Mouse (Mus musculus) kidney, embryonic 15.5 days (tissue): ENCODE data around the gene Mlxipl. TPM values are rescaled to one million over a fixed set of nuclear protein-coding genes. Genes with fewer than 3 reads are reported as not detected.
"Not testable (repeated sequence)": the region's sequence is repeated elsewhere in the genome, so short reads cannot be mapped to it uniquely, and the experiment has no call there.

Source experiments
- ATAC-seq: fragments of 200-750 bp; cut with Nextera tagmentation; replicated peaks from 2 replicates; pipeline ENCODE4 v1.8.0; 2017; ENCODE audit warnings: moderate TSS enrichment; ENCODE audit not compliant: low FRiP score
- H3K27ac ChIP-seq: fragments of 300-500 bp; sonication (generic); 2 replicates; pipeline ENCODE4 v1.5.1; 2015; ENCODE audit warnings: mild to moderate bottlenecking, inconsistent platforms
- H3K27me3 ChIP-seq: fragments of 300-500 bp; sonication (generic); 2 replicates; pipeline ENCODE4 v1.6.1; 2015; ENCODE audit warnings: inconsistent platforms
- H3K36me3 ChIP-seq: fragments of 300-500 bp; sonication (generic); 2 replicates; pipeline ENCODE4 v1.6.1; 2015; ENCODE audit warnings: inconsistent platforms
- H3K4me1 ChIP-seq: fragments of 300-500 bp; sonication (generic); 2 replicates; pipeline ENCODE4 v1.6.1; 2015; ENCODE audit warnings: inconsistent platforms
- H3K4me2 ChIP-seq: fragments of 300-500 bp; sonication (generic); 2 replicates; pipeline ENCODE4 v1.6.1; 2015; ENCODE audit warnings: moderate library complexity, mild to moderate bottlenecking, inconsistent platforms
- H3K4me3 ChIP-seq: fragments of 300-500 bp; sonication (generic); replicated peaks from 2 replicates; pipeline ENCODE4 v1.5.1; 2015; ENCODE audit warnings: mild to moderate bottlenecking, inconsistent platforms
- H3K9ac ChIP-seq: fragments of 300-500 bp; sonication (generic); 2 replicates; pipeline ENCODE4 v1.6.1; 2015; ENCODE audit warnings: mild to moderate bottlenecking, inconsistent platforms
- H3K9me3 ChIP-seq: fragments of 300-500 bp; sonication (generic); replicated peaks from 2 replicates; pipeline ENCODE4 v1.6.1; 2016; ENCODE audit warnings: inconsistent platforms
- WGBS: fragments of 180-500 bp; shearing (Covaris S2); methylation state at CpG from one replicate; pipeline ENCODE4 v1.1.7; 2015; ENCODE audit warnings: mixed read lengths; 5-methylcytosine and 5-hydroxymethylcytosine counted together
- polyA plus RNA-seq: library from polyadenylated mRNA; unstranded; fragments of >200 nt; fragmentation: Nextera tagmentation; extraction: Ambion mirVana; gene quantifications from 2 replicates; pipeline ENCODE4 v1.2.1, GENCODE M21; 2015

Mlxipl gene
- polyA plus RNA-seq = 7.3 and 7.4 TPM in 2 replicates

DNA sequence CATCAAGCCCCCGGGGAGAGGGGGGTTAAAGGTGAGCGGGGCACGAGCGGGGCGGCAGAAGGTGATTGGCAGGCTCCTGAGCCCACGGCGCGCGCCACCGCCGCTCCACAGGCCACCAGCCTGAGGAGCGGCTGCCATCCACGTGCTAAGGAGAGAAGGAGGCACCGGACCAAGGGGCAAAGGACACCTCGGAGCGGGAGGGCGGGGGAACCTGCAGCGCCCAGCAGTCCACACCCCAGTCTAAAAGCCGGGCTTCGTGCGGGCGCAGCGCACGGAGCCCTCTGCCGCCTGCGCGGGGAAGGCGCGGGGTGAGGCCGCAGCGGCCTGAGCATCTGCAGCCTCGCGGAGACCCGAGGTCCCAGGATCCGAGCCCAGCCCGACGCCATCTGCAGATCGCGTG lies at the start of gene Mlxipl:
Gene Mlxipl (plus strand): TSS at position 238 of the 400 bp plus-strand sequence.
- H3K9ac ChIP-seq = no peak within 1 kb of the TSS
- no peaks in the 10 kb centered on the region for H3K9me3 ChIP-seq
- peaks cover 76% of the 10 kb centered on the region for H3K27me3 ChIP-seq
- H3K4me1 ChIP-seq = peaks cover 7% of the 10 kb centered on the region; the same call in 1 of the 2 replicates
- H3K27ac ChIP-seq = no peak within 1 kb of the TSS
- WGBS = 2% methylated on average over 39 of the region's 39 CpGs
- H3K4me2 ChIP-seq = peak within 1 kb of the TSS; percentile 57
- peak within 1 kb of the TSS; percentile 26 for H3K4me3 ChIP-seq
- 0 out of 2 replicates have a peak, but pooled peaks have one; percentile 12 for ATAC-seq
- no peaks in the 10 kb centered on the region for H3K36me3 ChIP-seq

DNA sequence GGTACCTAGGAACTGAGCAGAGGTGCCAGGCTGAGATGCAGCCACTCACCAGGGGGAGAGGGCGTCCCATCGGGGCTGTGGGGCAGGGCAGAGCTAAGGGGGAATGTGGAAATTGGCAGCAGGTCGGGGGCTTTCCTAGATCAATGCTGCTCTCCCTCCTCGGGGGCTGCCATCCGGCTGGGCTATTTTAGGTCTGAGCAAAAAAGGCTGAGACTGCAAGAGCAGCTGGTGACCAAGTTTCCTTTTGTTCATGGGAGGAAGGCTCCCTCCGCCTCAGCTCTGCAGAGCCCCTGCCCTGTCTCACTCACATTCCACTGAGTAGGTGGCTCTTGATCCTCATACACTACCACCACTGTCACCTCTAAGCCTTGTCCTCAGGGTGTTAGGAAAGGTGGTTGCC lies 49.6 kb upstream of the Mlxipl start:
- Histone ChIP-seq H3K4me3 (no peak overlapping the region), H3K27ac (0 out of 2 replicates have a peak overlapping the region, but pooled peaks have one; percentile 6), H3K9me3 (no peaks in the 10 kb centered on the region), H3K4me1 (peaks cover 4% of the 10 kb centered on the region; the same call in 1 of the 2 replicates), H3K4me2 (no peak overlapping the region), H3K27me3 (no peaks in the 10 kb centered on the region), H3K36me3 (peaks cover 52% of the 10 kb centered on the region), H3K9ac (no peak overlapping the region)
- 56% methylated on average over 6 of the region's 6 CpGs for WGBS
- ATAC-seq = no peak

DNA sequence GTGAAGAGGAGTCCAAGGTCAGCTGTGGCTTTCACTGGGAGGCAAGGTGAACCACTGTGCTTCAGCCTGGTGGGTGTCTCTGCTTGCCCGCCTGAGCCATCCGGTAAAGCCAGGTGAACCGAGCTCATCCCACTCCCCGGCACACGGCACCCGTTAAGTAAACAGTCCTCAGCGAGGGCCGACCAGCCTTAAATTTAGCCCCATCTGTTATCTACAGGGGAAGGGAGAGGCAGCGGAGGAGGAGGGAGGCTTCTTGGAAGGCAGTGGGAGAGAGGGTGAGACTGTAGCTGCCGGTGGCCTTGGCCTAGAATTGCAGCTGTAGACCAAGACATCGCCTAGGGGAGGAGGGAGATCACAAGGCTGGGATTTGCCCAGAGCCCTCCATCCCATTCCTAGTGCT lies 48.9 kb upstream of the Mlxipl start:
- WGBS = 61% methylated on average over 11 of the region's 11 CpGs
- no peak for ATAC-seq
- H3K36me3 ChIP-seq = peaks cover 59% of the 10 kb centered on the region

DNA sequence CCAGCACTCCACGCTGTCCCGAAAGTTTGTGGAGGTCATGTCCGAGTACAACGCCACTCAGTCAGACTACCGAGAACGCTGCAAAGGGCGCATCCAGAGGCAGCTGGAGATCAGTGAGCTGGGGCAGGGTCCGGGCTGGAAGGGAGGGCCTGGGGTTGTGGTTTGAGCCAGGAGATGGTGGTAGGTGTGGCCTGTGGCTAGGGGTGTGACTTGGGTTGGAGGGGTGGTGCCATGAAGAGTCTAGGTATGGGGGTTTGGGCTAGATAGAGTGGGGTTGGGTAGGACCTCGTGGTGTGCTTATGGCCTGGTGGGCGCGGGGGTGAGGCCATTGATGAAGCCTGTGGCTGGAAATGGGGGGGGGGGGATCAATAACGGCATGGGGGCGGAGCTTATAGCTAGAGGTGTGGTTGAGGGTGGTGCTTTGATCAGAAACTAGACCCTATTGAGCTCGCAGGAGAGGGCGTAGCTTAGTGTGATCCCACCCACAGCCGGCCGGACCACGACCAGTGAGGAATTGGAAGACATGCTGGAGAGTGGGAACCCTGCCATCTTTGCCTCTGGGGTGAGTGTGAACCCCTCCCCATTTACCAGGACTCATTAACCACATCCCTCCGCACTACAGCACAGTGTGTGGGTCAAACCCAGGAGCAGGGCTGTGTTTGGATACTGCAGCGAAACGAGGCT lies 47.4 kb upstream of the Mlxipl start:
- 37% methylated on average over 21 of the region's 21 CpGs for WGBS
- Histone ChIP-seq H3K36me3 (peaks cover 64% of the 10 kb centered on the region), H3K9ac (no peak overlapping the region), H3K9me3 (no peaks in the 10 kb centered on the region), H3K27ac (no peak overlapping the region), H3K4me2 (peak overlapping the region; percentile 36), H3K4me1 (peaks cover 4% of the 10 kb centered on the region; the same call in 1 of the 2 replicates), H3K27me3 (no peaks in the 10 kb centered on the region), H3K4me3 (no peak overlapping the region)
- 0 out of 2 replicates have a peak, but pooled peaks have one; percentile 18 for ATAC-seq

More for the DNA sequence above, 48.9 kb upstream of the Mlxipl start:
- Histone ChIP-seq H3K9ac (no peak overlapping the region), H3K27me3 (no peaks in the 10 kb centered on the region), H3K27ac (no peak overlapping the region), H3K4me1 (peaks cover 4% of the 10 kb centered on the region; the same call in 1 of the 2 replicates), H3K4me2 (no peak overlapping the region), H3K4me3 (no peak overlapping the region), H3K9me3 (no peaks in the 10 kb centered on the region)

DNA sequence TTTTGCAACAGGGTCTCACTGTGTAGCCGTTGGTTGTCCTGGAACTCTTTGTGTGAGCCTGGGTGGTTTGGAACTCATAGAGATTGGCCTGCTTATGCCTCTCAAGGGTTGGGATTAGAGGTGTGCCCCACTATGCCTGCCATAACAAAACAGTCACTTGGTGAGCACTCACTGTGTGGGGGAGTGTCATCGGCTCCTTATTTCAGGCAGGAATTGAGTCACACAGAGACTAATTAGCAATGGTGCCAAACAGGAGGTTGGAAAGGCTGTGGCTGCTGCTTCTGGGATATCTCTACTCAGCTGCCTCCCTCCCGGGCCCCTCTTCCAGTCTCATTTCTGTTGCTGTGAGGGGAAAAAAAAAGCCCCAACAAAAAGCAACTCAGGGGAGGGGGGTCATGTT lies 45.1 kb upstream of the Mlxipl start:
- Histone ChIP-seq H3K27me3 (no peaks in the 10 kb centered on the region), H3K27ac (no peak overlapping the region), H3K9me3 (no peaks in the 10 kb centered on the region), H3K4me2 (no peak overlapping the region), H3K4me1 (peaks cover 4% of the 10 kb centered on the region; the same call in 1 of the 2 replicates), H3K9ac (no peak overlapping the region), H3K36me3 (peaks cover 63% of the 10 kb centered on the region), H3K4me3 (no peak overlapping the region)
- no peak for ATAC-seq
- WGBS = 86% methylated on average over 3 of the region's 3 CpGs

DNA sequence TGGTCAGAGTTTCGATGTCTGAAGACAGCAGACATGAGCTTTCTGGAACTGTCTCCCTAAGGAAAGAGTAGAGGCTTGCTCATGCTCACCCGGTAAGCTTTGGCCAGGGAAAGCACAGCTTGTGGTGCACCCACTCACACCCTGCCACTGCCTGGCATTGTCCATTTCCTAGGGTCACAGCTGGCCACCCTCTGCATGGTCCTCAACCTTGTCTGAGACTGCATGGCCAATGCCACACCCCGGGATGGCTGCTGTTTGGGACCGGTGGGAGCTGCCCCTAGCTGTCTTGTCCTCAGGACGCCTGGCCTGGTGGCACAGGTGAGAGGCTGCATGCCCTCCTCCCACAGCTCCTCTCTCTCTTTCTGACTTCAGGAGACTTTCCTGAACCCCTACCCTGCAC lies 41.2 kb upstream of the Mlxipl start:
- no peaks in the 10 kb centered on the region for H3K9me3 ChIP-seq
- H3K9ac ChIP-seq = no peak overlapping the region
- H3K27ac ChIP-seq = no peak overlapping the region
- 91% methylated on average over 5 of the region's 5 CpGs for WGBS
- H3K4me3 ChIP-seq = no peak overlapping the region
- ATAC-seq = 0 out of 2 replicates have a peak, but pooled peaks have one; percentile 43
- no peak overlapping the region for H3K4me2 ChIP-seq
- H3K27me3 ChIP-seq = no peaks in the 10 kb centered on the region
- no peaks in the 10 kb centered on the region for H3K4me1 ChIP-seq
- peaks cover 83% of the 10 kb centered on the region for H3K36me3 ChIP-seq

DNA sequence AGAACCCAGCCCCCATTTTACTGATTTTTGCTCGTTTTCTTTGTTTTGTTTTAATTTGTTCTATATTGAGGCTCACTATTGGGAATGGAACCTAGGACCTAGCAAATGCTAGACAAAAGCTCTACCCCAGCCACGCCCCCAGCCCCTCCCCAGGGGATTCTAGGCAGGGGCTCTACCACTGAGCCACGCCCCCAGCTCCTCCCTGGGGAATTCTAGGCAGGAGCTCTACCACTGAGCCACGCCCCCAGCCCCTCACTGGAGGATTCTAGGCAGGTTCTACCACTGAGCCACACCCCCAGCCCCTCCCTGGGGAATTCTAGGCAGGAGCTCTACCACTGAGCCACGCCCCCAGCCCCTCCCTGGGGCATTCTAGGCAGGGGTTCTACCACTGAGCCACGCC lies 40.4 kb upstream of the Mlxipl start:
- not testable (repeated sequence) for H3K4me1 ChIP-seq, H3K4me2 ChIP-seq, H3K9ac ChIP-seq, H3K27me3 ChIP-seq, H3K27ac ChIP-seq, H3K4me3 ChIP-seq, H3K9me3 ChIP-seq, ATAC-seq
- peaks cover 86% of the 10 kb centered on the region for H3K36me3 ChIP-seq
- 90% methylated on average over 6 of the region's 6 CpGs for WGBS

DNA sequence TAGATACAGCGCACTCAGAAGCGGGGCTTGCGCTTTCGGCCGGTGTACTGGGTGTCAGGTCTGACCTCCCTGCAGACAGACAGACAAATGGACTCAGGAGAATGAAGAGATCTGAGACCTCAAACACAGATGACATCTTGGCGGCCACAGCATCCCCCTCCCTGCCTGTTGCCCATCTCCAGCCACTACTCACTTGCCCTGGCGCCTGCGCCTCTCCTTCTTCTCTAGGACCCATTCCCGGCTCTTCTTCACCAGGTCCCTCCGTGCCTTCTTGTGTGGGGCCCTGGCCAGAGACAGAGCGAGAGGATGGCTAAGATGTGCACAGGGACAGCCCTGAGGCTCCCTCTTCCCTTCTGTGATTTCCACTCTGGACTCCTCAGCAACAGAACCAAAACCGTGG lies 36.3 kb upstream of the Mlxipl start:
- Histone ChIP-seq H3K4me2 (no peak overlapping the region), H3K4me3 (no peak overlapping the region), H3K27ac (no peak overlapping the region), H3K9ac (no peak overlapping the region), H3K4me1 (no peaks in the 10 kb centered on the region), H3K27me3 (no peaks in the 10 kb centered on the region), H3K9me3 (no peaks in the 10 kb centered on the region), H3K36me3 (peaks cover 90% of the 10 kb centered on the region)
- 95% methylated on average over 12 of the region's 12 CpGs for WGBS
- no peak for ATAC-seq

DNA sequence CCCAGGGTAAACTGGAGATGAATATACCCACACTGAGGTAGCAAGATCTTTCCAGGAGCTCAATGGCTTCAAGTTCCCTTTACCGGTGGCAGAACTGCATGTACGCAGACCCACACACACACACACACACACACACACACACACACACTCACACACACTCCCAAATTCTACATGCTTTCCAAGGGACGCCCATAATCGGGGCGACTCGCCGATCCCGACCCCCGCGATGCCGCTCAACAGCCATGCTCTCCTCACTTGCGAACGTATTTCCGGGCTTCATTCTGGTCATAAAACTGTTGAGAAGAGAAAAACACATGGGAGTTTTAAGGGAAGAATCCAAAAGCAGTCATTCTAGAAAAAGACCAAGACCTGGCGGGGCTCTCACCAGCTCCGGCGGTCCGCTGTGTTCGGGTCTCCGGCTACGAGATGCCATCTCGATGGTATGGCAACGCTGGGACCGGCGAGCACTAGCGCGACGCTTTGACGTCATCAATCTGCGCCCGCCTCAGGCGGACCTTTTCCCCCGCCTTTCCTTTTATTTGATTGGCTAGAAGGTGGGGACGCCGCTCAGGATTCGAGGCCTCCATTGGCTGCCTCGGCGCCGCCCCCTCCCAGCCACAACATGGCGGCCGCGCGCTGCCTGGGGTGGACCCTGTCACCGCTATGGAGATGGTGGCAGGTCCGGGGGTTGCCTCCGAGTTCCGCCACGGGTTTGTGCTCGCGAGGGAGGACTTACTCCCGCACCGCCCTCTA lies 25.9 kb upstream of the Mlxipl start, which contains the start of gene Dnajc30:
Gene Dnajc30 (plus strand): TSS at position 574 of the 753 bp plus-strand sequence.
- peak within 1 kb of the TSS; percentile 88 for H3K9ac ChIP-seq
- no peaks in the 10 kb centered on the region for H3K27me3 ChIP-seq
- peak within 1 kb of the TSS; percentile 95 for H3K4me2 ChIP-seq
- H3K27ac ChIP-seq = peak within 1 kb of the TSS; percentile 70
- peak; percentile 98 for ATAC-seq
- under 1% methylated on average over 52 of the region's 52 CpGs for WGBS
- peaks cover 64% of the 10 kb centered on the region for H3K36me3 ChIP-seq
- H3K4me1 ChIP-seq = peaks cover 25% of the 10 kb centered on the region
- peak within 1 kb of the TSS; percentile 88 for H3K4me3 ChIP-seq
- H3K9me3 ChIP-seq = no peaks in the 10 kb centered on the region

DNA sequence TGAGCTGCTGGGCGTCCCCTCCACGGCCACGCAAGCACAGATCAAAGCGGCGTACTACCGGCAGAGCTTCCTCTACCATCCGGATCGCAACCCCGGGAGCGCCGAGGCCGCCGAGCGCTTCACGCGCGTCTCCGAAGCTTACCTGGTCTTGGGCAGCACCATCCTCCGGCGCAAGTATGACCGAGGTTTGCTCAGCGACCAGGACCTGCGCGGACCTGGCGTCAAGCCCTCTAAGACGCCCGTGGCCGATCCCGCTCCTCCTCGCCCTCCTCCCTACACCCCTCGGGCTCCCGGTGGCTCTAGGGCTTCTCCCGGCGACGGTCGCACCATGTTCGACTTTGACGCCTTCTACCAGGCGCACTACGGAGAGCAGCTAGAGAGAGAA lies 25.3 kb upstream of the Mlxipl start:
- peak; percentile 45 for ATAC-seq
- peak overlapping the region; percentile 88 for H3K4me3 ChIP-seq
- WGBS = under 1% methylated on average over 40 of the region's 40 CpGs
- H3K9ac ChIP-seq = peak overlapping the region; percentile 88
- H3K27me3 ChIP-seq = no peaks in the 10 kb centered on the region
- H3K27ac ChIP-seq = peak overlapping the region; percentile 70
- H3K4me2 ChIP-seq = peak overlapping the region; percentile 95
- peaks cover 58% of the 10 kb centered on the region for H3K36me3 ChIP-seq
- peaks cover 25% of the 10 kb centered on the region for H3K4me1 ChIP-seq
- no peaks in the 10 kb centered on the region for H3K9me3 ChIP-seq

DNA sequence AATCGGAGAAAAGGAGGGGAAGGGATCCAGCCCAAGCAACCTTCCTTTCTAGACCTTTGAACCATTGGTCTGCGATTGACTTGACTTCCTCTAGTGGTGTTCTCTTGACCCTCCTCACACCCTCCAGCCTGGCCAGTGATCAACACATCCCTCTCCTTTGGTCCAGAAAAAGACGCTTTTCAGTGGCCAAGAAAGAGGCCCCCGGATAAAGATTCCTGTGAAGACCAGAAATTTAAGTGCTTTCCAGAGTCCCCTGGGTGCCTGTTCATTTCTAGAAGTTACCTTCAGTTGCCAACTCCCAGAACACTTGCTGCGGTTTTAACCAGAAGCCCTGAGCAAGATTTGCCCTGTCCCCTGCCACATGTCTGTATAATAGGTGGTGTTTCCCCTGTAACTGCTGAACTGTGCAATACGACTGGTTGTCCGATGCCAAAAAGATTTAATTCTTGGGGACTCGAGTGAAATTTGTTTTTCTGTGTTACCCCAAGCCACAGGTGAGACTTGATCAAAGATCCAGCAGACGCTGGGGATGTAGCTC lies 24.7 kb upstream of the Mlxipl start, which contains the start of gene Bud23:
Gene Bud23 (minus strand): TSS at position 51 of the 538 bp plus-strand sequence.
- ATAC-seq, H3K27me3 ChIP-seq, H3K9me3 ChIP-seq: not testable (repeated sequence)
- Histone ChIP-seq H3K4me3 (peak within 1 kb of the TSS; percentile 88), H3K9ac (peak within 1 kb of the TSS; percentile 88), H3K4me2 (peak within 1 kb of the TSS; percentile 95), H3K36me3 (peaks cover 52% of the 10 kb centered on the region), H3K27ac (peak within 1 kb of the TSS; percentile 70), H3K4me1 (peaks cover 25% of the 10 kb centered on the region)
- WGBS = 76% methylated on average over 9 of the region's 9 CpGs

DNA sequence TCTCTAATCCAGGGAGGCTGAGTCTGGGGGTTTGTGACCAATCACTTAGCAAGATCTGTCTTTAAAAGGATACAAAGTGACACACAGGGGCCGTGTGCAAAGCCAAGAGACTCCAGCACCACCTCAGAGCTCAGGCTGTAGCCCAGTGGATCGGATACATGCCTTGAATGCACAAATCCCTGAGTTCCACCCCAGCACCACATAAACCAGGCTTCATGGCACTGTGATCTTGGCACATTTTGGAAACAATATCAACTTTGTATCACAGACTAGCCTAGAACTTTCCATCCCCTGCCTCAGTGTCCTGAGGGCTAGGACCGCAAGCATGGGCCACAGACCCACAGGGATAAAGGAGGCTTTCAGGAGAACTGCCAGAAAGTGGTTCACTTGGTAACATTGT lies 23.7 kb upstream of the Mlxipl start:
- peaks cover 45% of the 10 kb centered on the region for H3K36me3 ChIP-seq
- no peak overlapping the region for H3K9ac ChIP-seq
- H3K27me3 ChIP-seq = no peaks in the 10 kb centered on the region
- peak overlapping the region; percentile 95; the same call in 1 of the 2 replicates for H3K4me2 ChIP-seq
- H3K27ac ChIP-seq = no peak overlapping the region
- 90% methylated on average over 3 of the region's 3 CpGs for WGBS
- H3K4me1 ChIP-seq = peaks cover 25% of the 10 kb centered on the region
- 0 out of 2 replicates have a peak overlapping the region, but pooled peaks have one; percentile 2 for H3K4me3 ChIP-seq
- H3K9me3 ChIP-seq = no peaks in the 10 kb centered on the region
- ATAC-seq = no peak
